In genomic region chr14:31087433-31087832, GRCm38 (mm10) we compare ENCODE assay signal across 13 mouse cellular contexts. TPM values are rescaled to one million over a fixed set of nuclear protein-coding genes. Genes with fewer than 3 reads are reported as not detected.
A peak's percentile ranks its signal among the peaks of the same experiment; 100 is the strongest.
DNase-seq lines count a peak whose midpoint lies in the region; ATAC-seq and TF ChIP-seq lines count a peak whose summit lies in the region.
"Had no signal": no experiment of that assay in that cellular context is flagged by ENCODE, and none has a peak within 500 bp of the region (broad histone marks: within the 10 kb centered on the region; RNA-seq: fewer than 3 reads in every experiment).

No protein-coding gene starts in this region.

- peak; percentile 44 for DNase-seq in kidney, adult 9 months
- DNase-seq in ES-E14 (ENCODE audit: low read depth, low spot score) (peak; percentile 50), ZHBTc4 (ENCODE audit: low read depth, low spot score) (peak; percentile 64)
- DNase-seq in lung, embryonic 14.5 days, result peak; percentile 6
- no peak for DNase-seq in left cerebral cortex, postnatal 10 days (ENCODE audit: extremely low spot score in 1 of 2, low spot score in 2 of 2)
- DNase-seq in cerebellum, adult 9-10 months, result no peak
- DNase-seq in heart, adult 18-20 months, result no peak
- DNase-seq: heart, postnatal 36 days had no signal

- no peak overlapping the region for H3K4me3 ChIP-seq in kidney, embryonic 14.5 days (ENCODE audit: low read length)
- no peak overlapping the region for H3K4me3 ChIP-seq in ES-E14 (ENCODE audit: insufficient read depth in 1 of 2, low read depth in 1 of 2, low read length in 2 of 2, poor library complexity in 1 of 2, severe bottlenecking in 1 of 2)
- H3K4me3 ChIP-seq in lung, embryonic 14.5 days (ENCODE audit: low read depth, low read length), result no peak overlapping the region
- H3K4me3 ChIP-seq: forebrain, embryonic 15.5 days; midbrain, embryonic 13.5 days; stomach, embryonic 15.5 days had no signal

- intact Hi-C loops in left cerebral cortex, postnatal 10 days (cut with DNase I), result no loop called here

- in situ Hi-C loops in ES-E14 (cut with MboI; ENCODE audit: low sequenced_read_pairs in 2 of 2, unreplicated experiment in 2 of 2), result no loop called here

- TF ChIP-seq CTCF in lung, embryonic 14.5 days (IDR thresholded peaks at IDR 0.05; ENCODE audit: low read depth), result peak; percentile 22; the same call in 1 of the 2 replicates

- no peak for ATAC-seq in kidney, embryonic 14.5 days (ENCODE audit: low FRiP score, low TSS enrichment)
- ATAC-seq in lung, embryonic 14.5 days (ENCODE audit: insufficient read depth), result no peak
- ATAC-seq: forebrain, embryonic 15.5 days; midbrain, embryonic 13.5 days had no signal

- peaks cover 82% of the 10 kb centered on the region for H3K36me3 ChIP-seq in kidney, embryonic 14.5 days (ENCODE audit: control insufficient read depth, insufficient read depth, low read length)
- peaks cover 4% of the 10 kb centered on the region; the same call in 1 of the 2 replicates for H3K36me3 ChIP-seq in ES-E14 (ENCODE audit: control insufficient read depth, insufficient read depth, low read length, poor library complexity, severe bottlenecking)
- peaks cover 84% of the 10 kb centered on the region for H3K36me3 ChIP-seq in lung, embryonic 14.5 days (ENCODE audit: insufficient read depth)

- no peaks in the 10 kb centered on the region for H3K27me3 ChIP-seq in kidney, embryonic 14.5 days (ENCODE audit: control insufficient read depth, insufficient read depth, low read length)
- H3K27me3 ChIP-seq in lung, embryonic 14.5 days (ENCODE audit: insufficient read depth, low read length), result no peaks in the 10 kb centered on the region
- H3K27me3 ChIP-seq: forebrain, embryonic 15.5 days; midbrain, embryonic 13.5 days; stomach, embryonic 15.5 days had no signal

- WGBS in kidney, embryonic 14.5 days, result 79% methylated on average over 6 of the region's 6 CpGs
- 79% methylated on average over 6 of the region's 6 CpGs for WGBS in lung, embryonic 14.5 days

- no peak overlapping the region for H3K9ac ChIP-seq in kidney, embryonic 14.5 days (ENCODE audit: low read depth, low read length)
- H3K9ac ChIP-seq in ES-E14 (ENCODE audit: insufficient read depth, low read depth, low read length, poor library complexity, severe bottlenecking), result no peak overlapping the region
- no peak overlapping the region for H3K9ac ChIP-seq in lung, embryonic 14.5 days
- H3K9ac ChIP-seq: forebrain, embryonic 15.5 days; midbrain, embryonic 13.5 days; stomach, embryonic 15.5 days had no signal

- no peak overlapping the region for H3K4me2 ChIP-seq in kidney, embryonic 14.5 days (replicated peaks; ENCODE audit: low read depth, low read length)
- no peak overlapping the region for H3K4me2 ChIP-seq in lung, embryonic 14.5 days
- H3K4me2 ChIP-seq: forebrain, embryonic 15.5 days; midbrain, embryonic 13.5 days; stomach, embryonic 15.5 days had no signal

- H3K4me1 ChIP-seq in kidney, embryonic 14.5 days (ENCODE audit: control insufficient read depth, insufficient read depth, low read length), result no peaks in the 10 kb centered on the region
- H3K4me1 ChIP-seq in ES-E14 (ENCODE audit: control insufficient read depth in 2 of 2, insufficient read depth in 2 of 2, low read length in 2 of 2, poor library complexity in 1 of 2), result no peaks in the 10 kb centered on the region
- H3K4me1 ChIP-seq in lung, embryonic 14.5 days (ENCODE audit: insufficient read depth), result no peaks in the 10 kb centered on the region
- H3K4me1 ChIP-seq: forebrain, embryonic 15.5 days; midbrain, embryonic 13.5 days; stomach, embryonic 15.5 days had no signal

- no peak overlapping the region for H3K27ac ChIP-seq in kidney, embryonic 14.5 days (ENCODE audit: low read depth, low read length)
- H3K27ac ChIP-seq in ES-E14 (ENCODE audit: insufficient read depth, low read depth, low read length, poor library complexity, severe bottlenecking), result no peak overlapping the region
- H3K27ac ChIP-seq in lung, embryonic 14.5 days (ENCODE audit: low read depth), result no peak overlapping the region
- H3K27ac ChIP-seq: forebrain, embryonic 15.5 days; midbrain, embryonic 13.5 days; stomach, embryonic 15.5 days had no signal

- H3K9me3 ChIP-seq in kidney, embryonic 14.5 days (ENCODE audit: control insufficient read depth, low read length), result no peaks in the 10 kb centered on the region
- H3K9me3 ChIP-seq in ES-E14 (ENCODE audit: control insufficient read depth, insufficient read depth, low read depth, low read length), result no peaks in the 10 kb centered on the region
- H3K9me3 ChIP-seq in lung, embryonic 14.5 days (ENCODE audit: low read depth, low read length), result no peaks in the 10 kb centered on the region
- H3K9me3 ChIP-seq: forebrain, embryonic 15.5 days; G1E; midbrain, embryonic 13.5 days; stomach, embryonic 15.5 days had no signal

TF ChIP-seq in ES-E14, 5 proteins besides CTCF, POLR2A, EP300 and RAD21:
- no peak for TF ChIP-seq CHD2 (IDR thresholded peaks at IDR 0.05; ENCODE audit: low read depth, low read length)
- no peak for TF ChIP-seq ZC3H11A (IDR thresholded peaks at IDR 0.05; ENCODE audit: borderline replicate concordance, low read depth, low read length)
- TF ChIP-seq MAFK (IDR thresholded peaks at IDR 0.05; ENCODE audit: insufficient read depth, low read depth, low read length), result no peak
- TF ChIP-seq ZNF384 (IDR thresholded peaks at IDR 0.05; ENCODE audit: low read depth, low read length), result no peak
- no peak for TF ChIP-seq HCFC1 (IDR thresholded peaks at IDR 0.05; ENCODE audit: borderline replicate concordance, insufficient read depth, low read length)

RNA-seq across cellular contexts. Expression of gene Smim4, which starts 41.3 kb away (rescaled TPM):
- 98.5 and 124 TPM in 2 replicates for polyA plus RNA-seq in kidney, embryonic 14.5 days (2014; fragmentation: Nextera tagmentation; extraction: Ambion mirVana)
- 43.3 and 45.3 TPM in 2 replicates for total RNA-seq in ES-E14 (2012; rRNA removed)
- 60.9 and 74.3 TPM in 2 replicates for polyA plus RNA-seq in lung, embryonic 14.5 days (2014; fragmentation: Nextera tagmentation; extraction: Ambion mirVana)
- total RNA-seq in left cerebral cortex, postnatal 10 days (2021), result 10 to 100 TPM; 22.9 to 24.9 TPM
- total RNA-seq in heart, adult 18-20 months (2021), result 10 to 100 TPM; 74.5 to 87.4 TPM

RNA-seq across cellular contexts. Expression of gene Nt5dc2, which starts 43.4 kb away (rescaled TPM):
- 377 and 517 TPM in 2 replicates for polyA plus RNA-seq in kidney, embryonic 14.5 days (2014; fragmentation: Nextera tagmentation; extraction: Ambion mirVana)
- 151 and 155 TPM in 2 replicates for total RNA-seq in ES-E14 (2012; rRNA removed)
- 476 and 510 TPM in 2 replicates for polyA plus RNA-seq in lung, embryonic 14.5 days (2014; fragmentation: Nextera tagmentation; extraction: Ambion mirVana)
- total RNA-seq in left cerebral cortex, postnatal 10 days (2021), result 1 to 10 TPM; 6.6 to 8.5 TPM
- 10 to 100 TPM; 19.2 TPM for total RNA-seq in heart, adult 18-20 months (2021)

Comparison
In these comparisons a context has a peak if more than half of its experiments do, and no peak if none do; other contexts are left out.
1. DNase-seq: peak in kidney, adult 9 months (single experiment), ES-E14 (single experiment), ZHBTc4 (single experiment) and lung, embryonic 14.5 days (single experiment); none in left cerebral cortex, postnatal 10 days (0 of 2), cerebellum, adult 9-10 months (single experiment) and heart, adult 18-20 months (0 of 2).